Mouse (Mus musculus) urinary bladder, postnatal 10 days (tissue): Measurements from ENCODE around the gene Gm2163.
"Not testable (repeated sequence)": the region's sequence is repeated elsewhere in the genome, so short reads cannot be mapped to it uniquely, and the experiment has no call there.

Experiments used
- DNase-seq: peaks from one replicate; pipeline ENCODE4 v3.0.0; 2022; ENCODE audit warnings: low spot score

Gene Gm2163

DNA sequence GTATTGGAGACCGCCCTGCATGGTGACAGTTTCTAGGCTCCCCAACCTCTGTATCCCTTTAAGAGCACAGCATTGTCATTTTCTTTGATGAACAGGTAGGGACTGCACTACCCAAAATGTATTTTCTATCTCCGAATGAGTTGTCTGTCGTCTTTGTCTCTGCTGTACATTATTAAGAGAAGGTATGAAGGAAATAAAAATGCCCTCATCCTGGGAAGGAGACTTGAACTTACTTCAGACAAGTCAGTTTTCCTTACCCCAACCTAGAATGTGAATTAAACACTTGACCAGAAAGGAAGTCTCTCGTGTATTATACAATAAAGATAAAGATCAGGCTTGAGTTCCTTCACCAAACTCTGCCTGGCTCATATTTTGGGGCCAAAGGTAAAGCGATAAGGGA is at the start of gene Gm2163:
Gene Gm2163, plus strand, starts transcription at position 301 of the 400 bp plus-strand sequence.
- DNase-seq = not testable (repeated sequence)

DNA sequence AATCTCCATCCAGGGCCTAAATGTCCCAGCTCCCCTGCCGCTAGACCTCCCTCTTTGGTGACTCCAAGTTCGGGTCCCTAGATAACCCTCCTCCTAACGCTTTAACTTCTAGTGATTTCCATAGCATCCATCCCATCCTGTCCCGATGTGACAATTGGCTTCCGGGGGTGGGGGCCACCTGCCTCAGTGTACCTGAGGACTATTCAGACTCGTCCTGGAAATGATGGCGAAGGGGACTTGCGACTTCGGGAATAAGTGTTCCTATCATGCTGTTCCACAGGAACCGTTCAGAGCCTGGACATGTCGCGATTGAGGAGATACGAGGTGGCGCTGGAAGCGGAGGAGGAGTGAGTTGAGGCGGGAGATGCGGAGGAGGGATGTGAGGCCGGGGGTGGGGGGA is 27.5 kb upstream of the Gm2163 start, which contains the start of gene Gm21586:
Gene Gm21586, plus strand, starts transcription at position 301 of the 400 bp plus-strand sequence.
- DNase-seq = not testable (repeated sequence)

DNA sequence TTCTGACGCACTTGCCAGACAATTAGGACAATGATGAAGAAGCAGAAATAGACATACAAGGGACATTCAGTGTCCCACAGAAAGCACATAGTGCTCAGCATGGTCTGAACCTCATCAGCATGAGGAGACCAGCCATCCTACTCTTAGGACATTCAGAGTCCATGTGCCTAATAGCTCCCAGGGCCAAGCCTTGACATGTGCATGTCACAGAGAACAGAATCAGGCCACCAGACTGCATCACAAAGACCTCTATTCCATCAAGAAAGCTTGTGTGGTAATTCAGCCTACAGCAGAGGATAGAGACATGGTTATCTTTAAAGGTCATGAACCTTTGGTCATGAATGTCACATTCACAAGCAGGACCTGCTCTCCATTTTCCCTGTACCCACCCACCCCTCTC is 61.5 kb downstream of the Gm2163 start, which contains the start of gene Fam205a2:
Gene Fam205a2, minus strand, starts transcription at position 101 of the 400 bp plus-strand sequence.
- DNase-seq = not testable (repeated sequence)

GRCm38 (mm10) chr4:42611895-42612294 is 145.3 kb downstream of the Gm2163 start, which contains the start of gene Gm10591:
Gm10591 (plus strand) TSS chr4:42612195.
- DNase-seq = not testable (repeated sequence)

GRCm38 (mm10) chr4:42629419-42629818 is 162.9 kb downstream of the Gm2163 start, which contains the start of gene Gm2564:
Gm2564 (plus strand) TSS chr4:42629719.
- DNase-seq = not testable (repeated sequence)
